Mouse (Mus musculus): Measurements from ENCODE around the gene Skil. TPM values are rescaled to one million over a fixed set of nuclear protein-coding genes. Genes with fewer than 3 reads are reported as not detected.
"Not testable (repeated sequence)": the region's sequence is repeated elsewhere in the genome, so short reads cannot be mapped to it uniquely, and the experiment has no call there.

Gene Skil
- total RNA-seq, 2 experiments from 2014 or later, result 63.1 to 64.6 TPM

DNA sequence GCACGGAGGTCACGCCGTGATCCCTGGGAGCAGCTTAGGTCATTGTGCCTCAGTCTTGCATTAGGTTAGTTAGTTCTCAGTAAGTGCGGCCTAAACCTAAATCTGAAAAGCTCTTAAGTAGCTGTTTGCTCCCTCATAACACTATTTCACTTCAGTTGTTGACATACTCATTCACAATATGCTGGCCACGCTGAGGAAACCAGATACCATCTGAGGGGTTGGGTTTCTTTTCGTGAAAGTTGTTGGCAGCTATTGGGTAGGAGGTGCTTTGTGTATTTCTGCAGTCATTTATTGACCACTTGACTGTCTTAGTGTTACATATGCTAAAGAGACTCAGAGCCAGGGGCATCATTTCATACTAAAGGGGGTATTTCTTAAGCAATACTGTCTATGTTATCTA, 10.1 kb downstream of the Skil start:
- DNase-seq (ENCODE audit: low spot score in 2 of 2), result no peak
- intact Hi-C loops (cut with DNase I), result no loop called here

DNA sequence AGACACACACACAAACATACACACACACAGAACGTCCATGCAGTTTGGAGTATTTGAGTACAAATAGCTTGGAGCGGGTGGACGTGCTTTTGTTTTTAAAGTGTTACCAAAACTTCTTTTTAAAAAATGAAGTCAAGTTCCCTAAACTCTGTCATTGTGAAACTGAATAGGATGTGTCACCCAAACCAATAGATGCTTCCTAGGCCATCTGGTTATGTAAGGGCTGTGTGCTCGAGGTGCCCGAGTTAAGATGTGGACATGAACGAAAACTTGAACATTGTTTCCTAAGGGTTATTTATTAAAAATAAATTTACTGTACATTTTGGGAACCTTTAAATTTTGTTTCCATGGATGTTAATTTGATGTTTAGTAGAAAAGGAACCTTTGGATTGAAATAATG, 11.7 kb downstream of the Skil start:
- intact Hi-C loops (cut with DNase I), result no loop called here

DNA sequence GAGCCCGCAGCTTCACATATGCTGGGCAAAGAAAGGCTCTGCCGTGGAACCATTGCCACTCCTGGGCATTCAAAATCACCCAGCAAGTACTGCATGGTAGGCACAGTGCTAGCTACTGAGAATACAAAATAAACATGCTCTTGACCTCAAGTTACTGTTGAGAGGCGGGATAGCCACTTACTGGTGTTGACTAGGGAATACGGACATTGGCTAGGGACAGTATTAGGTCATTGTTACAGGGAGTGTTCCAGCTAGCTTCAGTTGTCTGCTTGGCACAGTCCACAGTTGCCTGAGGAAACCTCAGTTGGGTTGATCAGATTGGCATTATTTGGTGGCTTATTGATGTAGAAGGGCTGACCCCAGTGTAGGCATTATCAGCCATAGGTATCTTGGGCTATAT, 12.8 kb downstream of the Skil start:
- no peak for DNase-seq (ENCODE audit: low spot score in 2 of 2)
- intact Hi-C loops (cut with DNase I), result no loop called here

More for the DNA sequence above, 11.7 kb downstream of the Skil start:
- no peak for DNase-seq (ENCODE audit: low spot score in 2 of 2)

DNA sequence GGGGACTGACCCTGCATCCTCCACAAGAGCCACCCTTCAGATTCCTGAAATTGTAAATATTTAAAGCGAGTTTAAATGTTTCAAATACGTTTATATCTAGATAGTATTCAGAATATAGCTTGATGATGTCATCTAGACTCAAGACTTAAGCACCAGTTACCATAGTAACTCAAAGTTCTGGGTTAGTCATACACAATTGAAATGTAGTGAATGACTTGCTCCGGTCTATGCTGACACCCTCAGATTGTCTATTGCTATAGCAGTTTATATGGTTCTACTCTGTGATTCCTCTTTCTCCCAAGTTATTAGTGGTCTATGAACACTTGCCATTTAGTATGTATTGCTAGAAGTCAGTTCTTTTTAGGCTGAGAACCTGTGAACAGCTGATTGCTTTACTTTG, 14.2 kb downstream of the Skil start:
- intact Hi-C loops (cut with DNase I), result no loop called here
- DNase-seq (ENCODE audit: low spot score in 2 of 2), result peak in 1 of 2 experiments; percentile 58

DNA sequence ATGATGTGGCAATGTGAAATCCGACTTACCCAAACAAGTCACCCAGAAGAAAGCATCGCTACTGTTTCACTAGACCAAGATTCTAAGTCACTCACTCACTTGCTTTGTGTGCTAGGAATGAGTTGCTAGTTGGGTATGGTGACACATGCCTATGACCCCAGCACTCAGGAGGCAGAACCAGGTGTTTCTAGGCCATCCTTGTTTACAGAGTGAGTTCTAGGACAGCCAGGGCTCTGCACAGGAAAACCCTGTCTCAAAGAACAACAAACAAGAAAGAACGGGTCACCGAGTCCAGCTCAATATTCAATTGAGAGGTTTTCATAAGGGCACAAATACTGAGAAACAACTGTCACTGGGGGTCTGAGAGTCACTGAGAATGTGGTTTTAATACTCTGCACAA, 28.2 kb downstream of the Skil start:
- DNase-seq (ENCODE audit: low spot score in 2 of 2), result no peak
- intact Hi-C loops (cut with DNase I), result no loop called here

DNA sequence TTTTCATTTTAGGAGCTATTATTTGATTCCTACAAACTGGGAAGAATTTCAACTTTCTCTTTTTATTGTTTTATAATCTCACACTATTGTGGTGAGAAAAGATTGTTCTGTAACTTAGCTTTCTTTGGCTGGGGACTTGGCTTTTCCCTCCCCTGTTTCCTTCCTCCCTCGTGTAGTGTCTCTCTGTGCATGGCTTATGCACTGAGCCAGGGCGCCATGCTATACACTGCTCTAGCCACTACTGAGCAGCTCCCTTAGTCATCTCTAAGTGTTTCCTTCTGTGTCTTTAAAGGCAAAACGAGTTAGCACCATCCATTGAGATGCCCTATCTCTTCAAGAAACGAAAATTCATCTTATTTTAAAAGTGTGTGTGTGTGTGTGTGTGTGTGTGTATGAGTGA, 31.4 kb downstream of the Skil start:
- DNase-seq (ENCODE audit: low spot score in 2 of 2), result no peak
- intact Hi-C loops (cut with DNase I), result no loop called here

DNA sequence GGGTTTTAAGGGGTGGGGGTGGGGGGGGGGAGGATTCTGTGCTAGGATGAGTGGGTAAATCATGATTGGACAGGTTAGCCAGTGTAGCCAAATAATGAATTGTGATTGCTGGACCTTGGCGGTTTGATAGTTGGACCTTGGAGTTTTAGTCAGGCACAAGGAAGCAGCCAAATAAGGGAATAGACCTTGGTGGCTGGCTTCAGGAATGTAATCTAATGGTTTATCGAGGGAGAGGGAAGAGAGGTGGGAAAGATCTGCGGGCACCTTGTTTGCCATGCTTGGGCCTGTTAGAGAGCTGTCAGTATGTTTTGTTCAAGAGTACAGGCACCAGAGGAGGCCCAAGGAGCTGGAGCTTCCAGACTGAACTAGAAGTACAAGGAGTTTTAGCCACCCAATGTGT, 32.0 kb downstream of the Skil start:
- intact Hi-C loops (cut with DNase I), result no loop called here
- DNase-seq (ENCODE audit: low spot score in 2 of 2), result no peak

DNA sequence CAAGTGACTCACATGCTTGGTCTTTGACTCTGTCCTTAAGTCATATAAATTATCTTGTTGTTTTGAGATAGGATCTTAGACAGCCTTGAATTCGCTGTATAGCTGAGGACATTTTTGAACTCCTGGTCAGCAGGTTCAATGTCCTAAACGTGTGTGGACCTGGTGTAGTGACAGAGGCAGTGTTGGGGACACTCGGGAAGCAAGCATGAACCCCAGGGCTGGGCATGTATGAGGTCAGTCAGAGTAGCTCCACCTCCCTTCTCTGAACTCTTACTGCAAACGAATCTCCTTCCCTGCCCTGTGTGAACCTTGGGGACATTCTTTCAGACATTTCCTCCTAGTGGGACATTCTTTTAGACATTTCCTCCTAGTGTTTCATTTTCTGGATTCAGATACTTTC, 34.9 kb downstream of the Skil start:
- no peak for DNase-seq (ENCODE audit: low spot score in 2 of 2)
- intact Hi-C loops (cut with DNase I), result no loop called here

DNA sequence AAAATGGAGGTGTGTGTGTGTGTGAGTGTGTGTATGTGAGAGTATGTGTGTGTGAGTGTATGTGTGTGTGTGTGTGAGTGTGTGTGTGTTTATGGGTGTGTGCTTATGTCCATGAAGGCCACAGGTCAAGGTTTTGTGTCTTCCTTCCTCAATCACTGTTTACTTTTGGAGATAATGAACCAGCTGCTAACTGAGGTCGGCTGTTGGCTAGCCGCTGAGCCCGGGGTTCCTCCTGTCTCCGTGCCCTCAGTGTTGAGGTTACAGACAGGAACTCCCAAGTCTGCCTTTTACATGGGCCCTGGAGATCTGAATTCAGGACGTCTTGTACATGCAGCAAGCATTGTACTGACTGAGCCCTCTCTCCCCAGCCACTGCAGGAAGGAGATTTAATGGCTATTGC, 38.8 kb downstream of the Skil start:
- no peak for DNase-seq (ENCODE audit: low spot score in 2 of 2)
- intact Hi-C loops (cut with DNase I), result no loop called here

DNA sequence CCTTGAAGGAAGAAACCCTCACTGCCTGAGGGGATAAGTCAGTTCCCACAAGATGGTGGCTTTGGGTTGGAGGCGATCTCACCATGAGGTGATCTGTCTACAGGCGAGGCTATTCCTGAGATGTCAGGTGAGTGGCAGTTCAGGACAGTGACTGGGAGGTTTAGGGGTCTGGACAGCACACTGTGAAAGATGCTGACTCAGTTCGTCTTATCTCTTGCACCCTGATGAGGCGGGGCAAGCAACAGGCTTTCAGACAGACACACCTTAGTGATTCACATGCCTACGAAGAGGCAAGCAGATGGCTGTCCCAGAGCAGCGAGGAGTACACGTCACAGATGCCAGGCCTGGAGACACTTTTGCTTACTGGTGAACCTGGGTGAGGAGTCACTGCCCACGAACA, 39.4 kb downstream of the Skil start:
- DNase-seq (ENCODE audit: low spot score in 2 of 2), result no peak
- intact Hi-C loops (cut with DNase I), result no loop called here

DNA sequence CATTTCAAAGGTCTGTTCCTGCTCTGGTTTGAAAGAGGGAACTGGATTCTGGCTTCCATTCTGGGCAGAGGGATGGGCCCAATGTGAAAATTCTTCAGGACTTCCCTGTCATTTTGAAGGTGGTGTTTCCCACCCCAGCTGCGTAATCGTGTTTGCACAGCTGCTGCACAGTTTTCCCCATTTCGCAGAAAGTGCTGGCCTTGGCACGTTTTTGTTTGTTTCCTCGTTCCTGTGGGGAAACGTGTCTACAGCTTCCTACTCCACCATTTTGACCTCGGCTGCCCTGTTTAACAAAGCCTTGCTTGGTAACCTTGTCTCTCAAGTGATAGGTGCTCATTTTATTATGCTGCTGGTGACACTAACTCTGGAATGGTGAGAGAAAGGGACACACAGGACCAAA, 39.8 kb downstream of the Skil start:
- DNase-seq (ENCODE audit: low spot score in 2 of 2), result no peak
- intact Hi-C loops (cut with DNase I), result no loop called here

DNA sequence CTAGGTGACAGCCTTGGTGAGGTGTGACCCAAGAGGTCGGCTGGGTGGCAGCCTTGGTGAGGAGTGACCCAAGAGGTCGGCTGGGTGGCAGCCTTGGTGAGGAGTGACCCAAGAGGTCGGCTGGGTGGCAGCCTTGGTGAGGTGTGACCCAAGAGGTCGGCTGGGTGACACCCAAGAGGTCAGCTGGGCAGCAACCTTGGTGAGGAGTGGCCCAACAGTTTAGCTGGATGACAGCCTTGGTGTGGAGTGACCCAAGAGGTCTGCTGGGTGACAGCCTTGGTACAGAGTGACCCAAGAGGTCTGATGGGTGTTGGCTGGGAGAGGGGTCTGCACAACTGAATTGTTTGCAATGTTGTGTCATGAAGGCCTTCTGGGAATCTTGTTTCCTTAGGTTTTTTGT, 41.7 kb downstream of the Skil start:
- DNase-seq (ENCODE audit: low spot score in 2 of 2); intact Hi-C loops (cut with DNase I): not testable (repeated sequence)

DNA sequence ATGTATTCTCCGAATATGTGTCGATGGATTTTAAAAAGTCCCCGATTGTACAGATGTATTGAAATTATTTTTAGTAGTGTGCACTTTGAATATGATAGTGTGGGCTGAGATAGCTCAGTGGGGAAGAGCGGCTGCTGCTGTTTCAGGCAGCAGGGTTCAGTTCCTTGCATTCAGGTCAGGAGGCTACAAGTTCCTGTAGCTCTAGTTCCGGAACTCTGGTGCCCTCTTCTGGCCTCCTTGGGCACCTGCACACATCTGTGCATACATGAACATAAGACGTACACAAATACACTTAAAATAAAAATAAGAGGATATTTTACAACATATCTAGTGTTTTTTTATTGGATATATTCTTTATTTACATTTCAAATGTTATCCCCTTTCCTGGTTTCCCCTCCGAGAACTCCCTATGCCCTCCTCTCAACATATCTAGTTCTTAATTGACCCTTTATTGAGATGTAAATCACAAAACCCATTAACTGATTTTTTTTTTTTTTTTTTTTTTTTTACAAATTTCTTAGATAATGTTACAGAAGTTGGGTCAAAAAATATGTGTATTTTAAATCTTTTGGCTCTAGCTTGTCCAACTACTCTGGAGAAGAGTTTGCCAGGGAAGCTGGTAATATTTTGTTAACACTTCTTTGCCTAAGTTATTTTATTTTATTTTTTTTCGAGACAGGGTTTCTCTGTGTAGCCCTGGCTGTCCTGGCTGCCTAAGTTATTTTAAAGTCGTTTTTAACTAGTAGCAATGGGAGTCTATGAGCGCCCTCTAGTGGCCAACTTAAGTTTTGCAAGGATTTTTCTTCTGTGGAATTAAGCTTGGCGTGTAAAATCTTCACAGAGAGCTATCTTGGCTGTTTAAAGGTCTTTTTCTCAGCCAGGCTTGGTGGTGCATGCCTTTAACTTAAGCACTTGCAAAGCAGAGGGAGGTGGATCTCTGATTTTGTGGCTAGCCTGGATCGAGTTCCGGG, 43.9 kb downstream of the Skil start:
- DNase-seq (ENCODE audit: low spot score in 2 of 2), result peak; percentile 90 to 91
- intact Hi-C loops (cut with DNase I), result loop anchor here (1.0 to 2.0 kb wide), 2 partner anchors 81 to 92 kb away; no protein-coding TSS in a partner anchor

DNA sequence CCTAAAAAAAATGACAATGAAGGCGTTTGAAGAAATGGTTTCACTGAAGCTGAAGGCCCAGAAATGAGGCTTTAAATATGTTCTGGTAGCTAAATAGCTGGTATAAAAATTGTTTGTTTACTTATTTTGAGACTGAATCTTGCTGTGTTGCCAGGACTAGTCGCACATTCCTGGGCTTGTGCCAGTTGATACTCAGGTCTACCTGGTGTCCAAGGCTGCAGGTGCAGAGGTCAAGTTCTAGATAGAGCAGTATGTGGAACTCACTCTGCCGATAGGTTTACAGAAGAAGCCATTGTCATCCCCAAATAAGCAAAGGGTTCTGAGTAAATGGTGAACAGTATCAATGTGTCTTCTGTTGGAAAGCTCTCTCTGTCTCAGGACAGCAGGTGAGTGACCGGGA, 46.8 kb downstream of the Skil start:
- intact Hi-C loops (cut with DNase I), result loop anchor here (2.0 to 10.0 kb wide), 3 partner anchors 163 to 549 kb away; no protein-coding TSS in a partner anchor
- DNase-seq (ENCODE audit: low spot score in 2 of 2), result no peak

DNA sequence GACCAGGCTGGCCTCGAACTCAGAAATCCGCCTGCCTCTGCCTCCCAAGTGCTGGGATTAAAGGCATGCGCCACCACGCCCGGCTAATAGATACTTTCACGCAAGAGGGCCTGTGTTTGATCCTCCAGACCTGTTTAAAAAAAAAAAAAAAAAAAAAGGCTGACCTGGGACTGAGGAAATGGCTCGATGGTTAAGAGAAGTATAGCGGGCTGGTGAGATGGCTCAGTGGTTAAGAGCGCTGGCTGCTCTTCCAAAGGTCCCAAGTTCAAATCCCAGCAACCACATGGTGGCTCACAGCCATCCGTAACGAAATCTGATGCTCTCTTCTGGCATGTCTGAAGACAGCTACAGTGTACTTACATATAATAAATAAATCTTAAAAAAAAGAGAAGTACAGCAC, 50.4 kb downstream of the Skil start:
- DNase-seq (ENCODE audit: low spot score in 2 of 2), result not testable (repeated sequence)
- intact Hi-C loops (cut with DNase I), result loop anchor here (5.0 to 10.0 kb wide), 3 partner anchors 160 to 1172 kb away; no protein-coding TSS in a partner anchor

DNA sequence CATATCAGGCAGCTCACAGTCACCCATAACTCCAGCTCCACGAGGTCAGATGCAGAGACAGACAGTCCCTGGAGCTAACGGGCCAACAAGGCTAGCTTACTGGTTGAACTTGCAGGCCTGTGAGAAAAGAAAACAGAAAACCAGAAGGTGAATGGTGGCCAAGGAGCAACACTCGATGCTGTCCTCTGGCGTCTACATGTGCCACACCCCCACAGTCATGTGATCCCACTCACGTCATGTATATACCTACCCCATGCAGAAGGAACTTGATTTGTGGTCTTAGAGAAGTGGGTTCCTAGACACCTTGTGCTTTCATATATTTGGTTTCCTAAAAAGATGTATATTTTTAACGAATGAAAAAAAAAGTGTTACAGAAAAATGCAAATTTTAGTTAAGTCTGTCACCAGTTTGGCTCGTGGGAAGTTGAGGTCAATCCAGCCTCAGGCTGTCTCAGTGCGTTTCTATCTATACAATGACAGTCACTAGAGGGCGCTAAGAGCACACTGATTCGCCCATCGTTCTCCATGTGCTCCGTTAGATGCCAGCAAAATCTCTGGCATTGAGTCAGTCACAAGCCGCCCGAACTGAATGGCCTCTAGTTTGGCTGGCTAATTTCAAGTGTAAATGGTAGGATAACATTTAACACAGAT, 50.9 kb downstream of the Skil start:
- intact Hi-C loops (cut with DNase I), result loop anchor here (1.0 to 10.0 kb wide), 4 partner anchors 159 to 1172 kb away; no protein-coding TSS in a partner anchor
- DNase-seq (ENCODE audit: low spot score in 2 of 2), result peak; percentile 91

DNA sequence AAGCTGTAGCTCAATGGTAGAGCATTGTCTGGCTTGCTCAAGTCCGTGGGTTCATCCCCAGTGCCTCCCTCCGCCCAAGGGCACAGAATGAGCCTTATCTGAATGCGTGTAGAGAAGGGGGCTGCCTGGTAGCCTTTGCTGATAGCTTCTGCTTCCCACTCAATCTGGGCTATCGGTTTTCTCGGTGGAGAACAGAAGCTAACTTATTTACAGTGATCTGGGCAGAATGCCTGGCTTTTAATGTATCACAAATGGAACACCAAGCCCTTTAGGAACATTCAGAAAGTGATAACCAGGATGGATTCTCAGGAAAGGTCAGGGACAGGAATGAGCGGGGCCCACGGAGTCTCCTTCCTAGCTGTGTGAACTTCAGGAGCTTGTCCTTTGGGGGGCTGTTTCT, 53.7 kb downstream of the Skil start:
- intact Hi-C loops (cut with DNase I), result loop anchor here (5.0 to 10.0 kb wide), 3 partner anchors 156 to 1169 kb away; no protein-coding TSS in a partner anchor
- no peak for DNase-seq (ENCODE audit: low spot score in 2 of 2)

DNA sequence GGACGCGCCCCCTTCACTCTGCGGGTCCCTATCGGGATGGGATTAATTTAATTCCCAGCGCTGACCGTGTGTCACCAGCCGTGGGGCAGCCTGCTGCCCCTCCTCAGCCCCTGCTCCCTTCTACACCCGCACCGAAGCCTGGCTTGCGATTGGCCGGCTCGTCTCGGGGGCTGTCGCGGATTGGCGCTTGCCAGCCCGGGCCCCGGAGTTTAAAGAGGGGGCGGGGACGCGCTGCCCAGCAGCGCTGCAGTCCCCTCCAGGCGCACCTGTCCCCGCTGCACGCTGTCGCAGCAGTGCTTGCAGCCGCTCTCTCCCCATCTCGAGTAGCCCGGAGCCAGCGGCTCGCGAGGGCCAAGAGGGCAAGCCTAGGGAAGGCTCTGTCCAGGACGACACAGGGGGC, 54.8 kb downstream of the Skil start, which contains the start of gene Cldn11:
Gene Cldn11 (plus strand): TSS at position 215 of the 400 bp plus-strand sequence.
- intact Hi-C loops (cut with DNase I), result loop anchor here (5.0 to 10.0 kb wide), 3 partner anchors 155 to 1168 kb away; no protein-coding TSS in a partner anchor
- peak in 1 of 2 experiments; percentile 33 for DNase-seq (ENCODE audit: low spot score in 2 of 2)

DNA sequence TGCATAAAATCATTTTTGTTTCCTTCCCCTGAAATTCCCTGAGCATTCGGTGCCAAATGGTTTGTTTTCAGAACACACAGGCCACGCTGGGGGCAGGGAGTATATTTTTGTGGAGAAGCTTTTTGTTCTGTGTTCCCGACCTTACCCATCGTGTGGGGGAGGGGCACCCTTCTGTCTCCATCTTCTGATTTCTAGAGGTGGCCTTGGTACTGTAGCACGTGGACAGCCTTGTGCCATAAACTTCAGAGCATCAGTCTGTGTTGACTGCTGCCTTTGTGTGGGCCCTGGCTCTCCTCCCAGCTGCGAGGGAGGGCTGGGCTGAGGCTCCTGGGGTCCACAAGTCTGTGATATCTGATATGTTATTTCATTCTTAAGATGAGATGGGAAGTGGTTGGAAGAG, 57.2 kb downstream of the Skil start:
- intact Hi-C loops (cut with DNase I), result no loop called here
- no peak for DNase-seq (ENCODE audit: low spot score in 2 of 2)

DNA sequence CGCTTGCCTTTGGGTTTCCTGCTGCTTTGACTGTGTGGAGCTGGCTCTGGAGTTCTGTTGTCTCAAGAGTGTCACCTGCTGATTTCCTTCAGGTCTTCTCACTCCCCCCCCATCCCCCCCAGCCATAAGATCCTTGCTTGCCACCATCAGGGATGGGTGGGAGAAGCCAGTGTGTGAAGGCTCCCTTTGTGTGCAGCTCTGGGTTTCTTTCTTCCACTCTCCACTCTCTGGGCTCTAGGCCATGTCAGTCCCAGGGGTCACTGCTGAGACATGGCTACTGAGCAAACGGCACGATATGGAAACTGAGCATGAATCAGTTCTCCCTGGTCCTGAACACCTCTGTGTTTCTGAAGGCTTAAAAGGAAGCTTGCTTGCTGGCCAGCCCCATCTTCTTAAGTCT, 61.3 kb downstream of the Skil start:
- DNase-seq (ENCODE audit: low spot score in 2 of 2), result no peak
- intact Hi-C loops (cut with DNase I), result no loop called here
